7 mouse cellular contexts compared by ENCODE assay signal in genomic region chr1:131970661-131971520, GRCm38 (mm10). TPM values are rescaled to one million over a fixed set of nuclear protein-coding genes. Genes with fewer than 3 reads are reported as not detected.
DNase-seq lines count a peak whose midpoint lies in the region; ATAC-seq and TF ChIP-seq lines count a peak whose summit lies in the region.

No protein-coding gene starts in this region.

- no peak for TF ChIP-seq CTCF in lung, postnatal 0 days (IDR thresholded peaks at IDR 0.05)
- no peak for TF ChIP-seq CTCF in lung, adult 2 months (IDR thresholded peaks at IDR 0.05; ENCODE audit: insufficient read depth, low read length)

- no peak overlapping the region for H3K4me2 ChIP-seq in lung, postnatal 0 days (replicated peaks; ENCODE audit: low read depth, low read length)
- peak overlapping the region; percentile 42 for H3K4me2 ChIP-seq in forebrain, embryonic 12.5 days
- peak overlapping the region; percentile 45 for H3K4me2 ChIP-seq in liver, embryonic 13.5 days

- DNase-seq in lung, postnatal 0 days (ENCODE audit: low spot score), result peak; percentile 55
- no peak for DNase-seq in lung, adult 2 months
- DNase-seq in liver, embryonic 13.5 days, result no peak
- peak; percentile 26 for DNase-seq in thymus, postnatal 25 days
- no peak for DNase-seq in left cerebral cortex, adult 9 months (ENCODE audit: low spot score in 2 of 2)
- no peak for DNase-seq in cerebellum, postnatal 36 days

- H3K4me1 ChIP-seq in lung, postnatal 0 days (ENCODE audit: insufficient read depth, low read depth, low read length), result peaks cover 4% of the 10 kb centered on the region; the same call in 1 of the 2 replicates
- 0 out of 2 replicates have a peak, but pooled peaks cover 4% of the 10 kb centered on the region for H3K4me1 ChIP-seq in lung, adult 2 months (ENCODE audit: control insufficient read depth, insufficient read depth, low read length)
- peaks cover 94% of the 10 kb centered on the region for H3K4me1 ChIP-seq in forebrain, embryonic 12.5 days
- H3K4me1 ChIP-seq in liver, embryonic 13.5 days (replicated peaks), result peaks cover 62% of the 10 kb centered on the region

- H3K9ac ChIP-seq in lung, postnatal 0 days (replicated peaks; ENCODE audit: low read depth), result no peak overlapping the region
- H3K9ac ChIP-seq in forebrain, embryonic 12.5 days, result peak overlapping the region; percentile 5; the same call in 1 of the 2 replicates
- H3K9ac ChIP-seq in liver, embryonic 13.5 days, result peak overlapping the region; percentile 40

- peak; percentile 69 for ATAC-seq in lung, postnatal 0 days
- ATAC-seq in forebrain, embryonic 12.5 days (ENCODE audit: low FRiP score), result peak; percentile 84
- no peak for ATAC-seq in liver, embryonic 13.5 days (ENCODE audit: low read depth)

- no peaks in the 10 kb centered on the region for H3K9me3 ChIP-seq in lung, postnatal 0 days (ENCODE audit: low read length)
- H3K9me3 ChIP-seq in forebrain, embryonic 12.5 days, result no peaks in the 10 kb centered on the region
- no peaks in the 10 kb centered on the region for H3K9me3 ChIP-seq in liver, embryonic 13.5 days (replicated peaks)

- no peak overlapping the region for H3K4me3 ChIP-seq in lung, postnatal 0 days (ENCODE audit: low read depth, low read length)
- H3K4me3 ChIP-seq in lung, adult 2 months (replicated peaks; ENCODE audit: extremely low read depth, low read depth, low read length), result no peak overlapping the region
- peak overlapping the region; percentile 11; the same call in 1 of the 2 replicates for H3K4me3 ChIP-seq in forebrain, embryonic 12.5 days (replicated peaks)
- H3K4me3 ChIP-seq in liver, embryonic 13.5 days (replicated peaks), result 0 out of 2 replicates have a peak overlapping the region, but pooled peaks have one; percentile 2

- 18% methylated on average over 16 of the region's 16 CpGs for WGBS in lung, postnatal 0 days
- WGBS in lung, adult 2 months, result 30% methylated on average over 16 of the region's 16 CpGs
- WGBS in forebrain, embryonic 12.5 days, result 4% methylated on average over 16 of the region's 16 CpGs
- 11% methylated on average over 16 of the region's 16 CpGs for WGBS in liver, embryonic 13.5 days (ENCODE audit: insufficient replicate concordance)

- no peak for TF ChIP-seq EP300 in lung, postnatal 0 days (IDR thresholded peaks at IDR 0.05)

- no peak for TF ChIP-seq POLR2A in lung, adult 2 months (IDR thresholded peaks at IDR 0.05; ENCODE audit: borderline replicate concordance, extremely low read depth, low read depth, low read length)

- peak overlapping the region; percentile 38; the same call in 1 of the 2 replicates for H3K27ac ChIP-seq in lung, postnatal 0 days (ENCODE audit: low read length)
- peak overlapping the region; percentile 95 for H3K27ac ChIP-seq in forebrain, embryonic 12.5 days
- peak overlapping the region; percentile 50 for H3K27ac ChIP-seq in liver, embryonic 13.5 days

- H3K27me3 ChIP-seq in lung, postnatal 0 days (replicated peaks; ENCODE audit: insufficient read depth, low read length), result no peaks in the 10 kb centered on the region
- peaks cover 9% of the 10 kb centered on the region; the same call in 1 of the 2 replicates for H3K27me3 ChIP-seq in forebrain, embryonic 12.5 days
- peaks cover 14% of the 10 kb centered on the region; the same call in 1 of the 2 replicates for H3K27me3 ChIP-seq in liver, embryonic 13.5 days

- H3K36me3 ChIP-seq in lung, postnatal 0 days (ENCODE audit: insufficient read depth, low read length), result no peaks in the 10 kb centered on the region
- no peaks in the 10 kb centered on the region for H3K36me3 ChIP-seq in forebrain, embryonic 12.5 days (replicated peaks)
- no peaks in the 10 kb centered on the region for H3K36me3 ChIP-seq in liver, embryonic 13.5 days

RNA-seq across cellular contexts. Expression of gene Slc45a3, which starts 8.1 kb away (rescaled TPM):
- 5.7 and 6.9 TPM in 2 replicates for polyA plus RNA-seq in lung, postnatal 0 days (2015; fragmentation: Nextera tagmentation; extraction: Ambion mirVana)
- polyA plus RNA-seq in lung, adult 2 months (2012; rRNA removed), result 14.0 and 14.2 TPM in 2 replicates
- polyA plus RNA-seq in forebrain, embryonic 12.5 days (2016; fragmentation: Nextera tagmentation; extraction: Ambion mirVana), result 4.9 and 6.4 TPM in 2 replicates
- 2.6 and 2.7 TPM in 2 replicates for polyA plus RNA-seq in liver, embryonic 13.5 days (2015; fragmentation: Nextera tagmentation; extraction: Ambion mirVana)

RNA-seq across cellular contexts. Expression of gene Elk4, which starts 36.5 kb away (rescaled TPM):
- polyA plus RNA-seq in lung, postnatal 0 days (2015; fragmentation: Nextera tagmentation; extraction: Ambion mirVana), result 26.3 and 28.0 TPM in 2 replicates
- 27.0 and 39.9 TPM in 2 replicates for polyA plus RNA-seq in lung, adult 2 months (2012; rRNA removed)
- 16.9 and 19.9 TPM in 2 replicates for polyA plus RNA-seq in forebrain, embryonic 12.5 days (2016; fragmentation: Nextera tagmentation; extraction: Ambion mirVana)
- 9.5 and 10.2 TPM in 2 replicates for polyA plus RNA-seq in liver, embryonic 13.5 days (2015; fragmentation: Nextera tagmentation; extraction: Ambion mirVana)

Comparison
In these comparisons a context has a peak if more than half of its experiments do, and no peak if none do; other contexts are left out.
1. DNase-seq: peak in lung, postnatal 0 days (single experiment) and thymus, postnatal 25 days (single experiment); none in lung, adult 2 months (single experiment), liver, embryonic 13.5 days (single experiment), left cerebral cortex, adult 9 months (0 of 2) and cerebellum, postnatal 36 days (0 of 2).
2. H3K27ac ChIP-seq: peak in every context shown above with its lines; median percentile 95 in forebrain, embryonic 12.5 days; 50 in liver, embryonic 13.5 days; 38 in lung, postnatal 0 days.
3. H3K4me3 ChIP-seq: peak in forebrain, embryonic 12.5 days (single experiment) and liver, embryonic 13.5 days (single experiment); none in lung, postnatal 0 days (single experiment) and lung, adult 2 months (single experiment).